Mouse (Mus musculus) urinary bladder, postnatal 4 days (tissue): ENCODE measurements around the gene Ndufa6.
A peak's percentile ranks its signal among the peaks of the same experiment; 100 is the strongest.
"Not testable (repeated sequence)": the region's sequence is repeated elsewhere in the genome, so short reads cannot be mapped to it uniquely, and the experiment has no call there.

Source experiments
- DNase-seq, 2 experiments: peaks; one replicate each; pipeline ENCODE4 v3.0.0; 2021 to 2022; ENCODE audit warnings: low spot score in 2 of 2

Gene Ndufa6

GRCm38 (mm10) chr15:82354126-82354945 lies at the start of gene Ndufa6:
Ndufa6 (minus strand) TSS chr15:82354322.
- DNase-seq = peak; percentile 96 to 98

- no peak for DNase-seq
These were observed 49.5 kb upstream of the Ndufa6 start for GRCm38 (mm10) chr15:82403606-82404005.

DNA sequence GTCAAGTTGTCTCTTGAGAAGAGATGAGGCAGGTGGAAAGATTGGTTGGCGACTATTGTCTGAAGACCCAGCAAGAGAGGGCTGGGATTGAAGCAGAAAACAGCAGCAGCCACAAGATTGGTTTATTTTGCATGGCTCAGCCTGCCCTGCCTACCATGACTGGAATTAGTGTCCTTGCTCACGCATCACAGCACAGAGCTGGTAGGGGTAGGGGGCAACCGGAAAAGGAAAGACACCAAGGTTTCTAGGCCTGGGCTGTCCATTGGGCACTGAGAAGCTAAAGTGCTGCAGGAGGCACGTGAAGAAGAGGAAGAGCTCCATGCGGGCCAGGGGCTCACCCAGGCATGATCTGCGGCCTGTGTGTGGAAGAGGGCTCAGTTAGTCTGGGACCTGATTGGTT lies 48.6 kb upstream of the Ndufa6 start:
- no peak for DNase-seq

GRCm38 (mm10) chr15:82402106-82402505 lies 48.0 kb upstream of the Ndufa6 start:
- DNase-seq = no peak

DNA sequence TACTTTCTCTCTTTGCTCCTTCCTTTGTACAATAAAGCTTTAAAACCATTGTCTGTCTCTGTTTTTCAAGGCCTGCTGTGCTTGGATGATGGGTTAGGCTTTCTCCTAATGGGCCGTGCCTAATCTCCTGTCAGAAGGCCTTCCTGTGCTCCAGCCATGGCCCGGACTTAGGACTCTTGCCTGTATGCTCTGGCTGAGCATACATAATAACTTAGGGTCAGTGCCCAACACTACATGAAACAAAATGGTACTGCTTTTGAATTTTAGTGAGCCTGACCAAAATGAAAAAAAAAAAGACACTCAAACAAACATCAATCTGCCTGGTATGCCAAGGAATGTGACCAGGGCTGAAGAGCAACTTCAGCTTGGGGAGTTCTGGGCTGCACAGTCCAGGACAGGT lies 47.4 kb upstream of the Ndufa6 start:
- DNase-seq = no peak

DNA sequence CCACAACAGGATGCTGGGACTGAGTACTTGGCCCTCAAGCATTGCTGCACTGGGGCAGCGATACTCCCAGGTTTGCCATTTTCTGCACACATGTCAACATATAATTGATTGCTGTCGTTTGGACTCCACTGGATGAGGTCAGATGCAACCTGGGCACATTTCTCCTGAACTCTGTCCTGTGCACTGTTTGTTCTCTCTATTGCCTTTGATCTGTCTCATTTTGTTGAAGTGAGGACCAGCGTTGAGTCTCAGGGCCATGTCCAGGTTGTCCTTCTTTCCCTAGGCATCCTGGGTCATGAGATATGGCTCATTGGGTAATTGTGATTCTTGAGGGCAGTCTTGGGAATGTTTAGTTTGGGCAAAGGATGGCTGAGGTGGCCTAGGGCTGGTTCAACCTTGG lies 41.8 kb upstream of the Ndufa6 start:
- DNase-seq = not testable (repeated sequence)

- DNase-seq = not testable (repeated sequence)
These were observed 39.8 kb upstream of the Ndufa6 start, which contains the start of gene Cyp2d11 for GRCm38 (mm10) chr15:82393922-82394321. Cyp2d11 (minus strand) TSS chr15:82394022.

GRCm38 (mm10) chr15:82389916-82390315 lies 35.8 kb upstream of the Ndufa6 start:
- not testable (repeated sequence) for DNase-seq

GRCm38 (mm10) chr15:82385729-82386128 lies 31.6 kb upstream of the Ndufa6 start:
- DNase-seq = no peak

DNA sequence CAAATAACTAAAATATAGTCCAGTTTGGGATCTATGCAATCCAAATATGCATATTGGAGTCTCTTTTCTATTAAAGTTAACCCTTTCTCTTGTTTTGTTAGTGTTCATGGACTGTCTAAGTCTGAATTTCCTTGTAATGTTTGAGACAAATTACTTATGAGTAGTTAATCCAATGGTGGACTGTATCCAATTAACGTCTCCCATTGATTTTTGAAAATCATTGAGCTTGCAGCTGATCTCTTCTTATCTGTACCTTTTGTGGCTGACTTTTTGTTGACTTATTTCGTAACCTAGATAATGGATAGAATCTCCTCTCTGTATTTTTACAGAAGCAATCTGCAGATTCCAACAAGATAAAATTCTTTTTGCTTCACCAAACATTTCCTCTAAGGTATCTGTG lies 28.3 kb upstream of the Ndufa6 start:
- no peak for DNase-seq

- no peak for DNase-seq
These were observed 26.6 kb upstream of the Ndufa6 start for GRCm38 (mm10) chr15:82380714-82381062.

DNA sequence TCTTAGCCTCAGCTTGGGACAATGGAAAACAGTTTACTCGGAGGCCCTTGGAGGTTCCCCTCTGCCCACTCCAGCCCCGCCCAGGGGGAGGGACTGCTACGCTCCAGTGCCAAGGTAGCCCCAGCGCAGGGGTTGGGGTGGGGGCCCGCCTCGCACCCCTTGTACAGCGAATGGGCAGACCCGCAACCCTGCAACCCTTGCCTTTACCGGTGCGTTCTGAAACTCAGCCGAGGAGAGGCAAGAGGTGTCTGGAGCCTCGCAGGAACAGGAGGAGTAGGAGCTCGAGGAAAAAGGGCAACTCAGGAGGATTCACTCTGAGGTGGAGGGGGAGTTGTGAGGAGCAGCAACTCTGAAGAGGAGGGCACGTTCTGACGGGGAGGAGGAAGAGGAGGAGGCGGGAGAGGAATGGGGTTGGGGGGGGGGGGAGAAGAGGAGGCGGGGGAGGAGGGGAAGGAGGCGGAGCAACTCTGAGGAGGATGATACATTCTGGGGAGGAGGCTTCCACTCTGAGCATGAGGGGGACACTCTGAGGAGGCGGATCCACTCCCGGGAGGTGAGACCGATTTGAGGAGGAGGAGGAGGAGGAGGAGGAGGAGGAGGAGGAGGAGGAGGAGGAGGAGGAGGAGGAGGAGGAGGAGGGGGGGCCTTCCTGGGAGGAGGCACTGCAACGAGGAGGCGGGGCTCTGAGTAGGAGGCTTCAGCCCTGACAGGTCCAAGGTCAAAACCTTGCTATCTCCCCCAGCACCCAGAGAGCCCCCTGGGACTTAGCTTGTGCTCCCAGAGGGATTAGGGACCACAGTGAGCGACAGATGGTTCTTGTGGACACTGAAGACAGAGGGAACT lies 26.0 kb upstream of the Ndufa6 start, which contains the start of gene Cyp2d22:
Gene Cyp2d22 (minus strand): TSS at position 390 of the 843 bp plus-strand sequence.
- DNase-seq = peak in 1 of 2 experiments; percentile 39

GRCm38 (mm10) chr15:82379511-82379870 lies 25.4 kb upstream of the Ndufa6 start:
- DNase-seq = no peak

DNA sequence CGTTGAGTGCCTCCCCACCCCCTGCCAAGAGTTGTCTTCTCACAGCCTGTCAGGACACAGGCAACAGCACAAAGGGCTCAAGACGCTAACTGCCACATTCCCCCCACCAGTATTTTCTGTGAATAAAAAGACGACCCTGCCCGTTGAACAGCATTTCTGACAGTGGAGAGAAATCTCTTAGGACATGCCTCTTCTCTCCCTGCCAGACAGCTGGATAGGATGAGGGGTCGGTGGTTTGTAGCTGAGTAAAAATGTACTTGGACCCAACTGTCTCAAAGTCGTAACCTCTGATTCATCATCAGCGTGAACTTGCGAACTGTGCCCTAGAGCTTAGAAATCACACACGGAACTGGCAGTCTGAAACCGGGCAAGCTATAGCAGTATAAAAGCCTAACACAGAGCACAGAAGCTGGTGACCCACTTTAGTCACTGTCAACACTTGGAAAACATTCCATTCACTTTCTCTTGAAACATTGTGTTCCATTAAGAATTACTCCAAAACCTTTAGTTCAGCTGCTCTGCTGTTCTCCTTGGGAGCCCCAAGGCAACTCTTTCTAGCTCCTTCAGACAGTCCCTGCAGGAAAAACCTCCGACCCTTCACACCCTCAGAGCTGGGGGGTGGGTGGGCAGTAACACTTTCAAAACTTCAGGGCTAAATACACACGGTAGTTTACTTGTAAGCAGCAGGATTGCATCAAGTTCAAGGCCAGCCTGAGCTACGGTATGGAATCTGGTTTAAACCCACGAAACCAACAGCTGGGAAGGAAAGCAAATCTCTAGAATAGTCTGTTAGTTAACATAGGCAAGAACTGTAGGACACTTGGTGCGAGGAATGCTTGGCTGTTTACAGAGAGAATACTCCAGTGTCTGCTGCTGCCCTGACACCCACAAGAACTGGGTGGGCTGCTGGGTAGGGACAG lies 24.4 kb upstream of the Ndufa6 start:
- no peak for DNase-seq

DNA sequence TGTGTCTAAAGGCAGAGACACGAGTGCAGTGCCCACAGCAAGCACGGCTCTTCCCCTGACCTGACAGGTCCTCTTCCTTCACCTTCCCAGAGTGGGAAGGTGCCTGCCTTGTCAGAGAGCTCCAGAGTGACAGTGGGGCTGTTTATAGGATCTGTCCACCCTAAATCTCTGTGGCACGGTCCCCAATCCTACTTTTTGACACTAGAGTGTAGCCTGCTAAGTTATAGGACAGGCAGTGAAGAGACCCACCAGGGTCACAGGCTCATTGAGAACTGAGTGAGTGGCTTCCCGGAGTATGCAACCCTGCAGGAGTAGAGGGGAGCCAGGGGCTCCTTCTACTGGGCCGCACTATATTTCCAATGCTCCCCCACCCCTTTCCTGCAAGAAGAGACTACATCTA lies 23.6 kb upstream of the Ndufa6 start:
- no peak for DNase-seq

DNA sequence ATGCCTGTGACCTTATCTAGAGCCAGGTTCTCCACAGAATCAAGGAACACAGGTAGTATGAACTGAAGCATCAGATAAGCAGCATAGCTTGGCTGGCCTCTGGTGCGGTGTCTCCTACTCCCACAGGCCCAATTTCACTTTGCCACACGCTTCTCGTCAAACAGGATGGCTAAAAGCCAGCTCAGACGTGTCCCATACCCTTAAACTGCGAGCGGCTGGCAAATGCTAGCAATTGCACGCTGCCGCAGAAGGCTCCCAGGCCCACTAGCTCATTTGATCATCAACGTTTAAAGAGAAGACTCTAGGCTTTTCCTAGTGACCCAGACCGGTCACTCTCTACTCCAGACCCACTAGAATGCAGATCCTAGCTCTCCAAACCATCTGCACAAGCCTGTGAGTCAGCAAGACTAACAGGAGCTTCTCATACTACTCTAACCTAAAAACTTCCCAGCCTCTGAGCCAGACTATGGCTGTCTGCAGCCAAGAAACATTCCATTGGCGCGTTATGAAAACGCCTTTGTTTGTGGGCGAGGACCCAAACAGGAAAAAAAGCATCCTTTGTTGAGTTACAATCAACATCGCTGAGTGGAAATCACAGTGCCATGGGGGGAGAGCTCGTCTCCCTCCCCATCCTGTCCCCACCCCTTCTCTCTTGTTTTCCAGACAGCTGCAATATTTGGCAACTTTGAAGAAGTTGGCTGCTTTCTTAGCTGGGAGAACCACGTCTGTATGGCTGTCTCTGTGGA lies 22.4 kb upstream of the Ndufa6 start:
- DNase-seq = no peak

DNA sequence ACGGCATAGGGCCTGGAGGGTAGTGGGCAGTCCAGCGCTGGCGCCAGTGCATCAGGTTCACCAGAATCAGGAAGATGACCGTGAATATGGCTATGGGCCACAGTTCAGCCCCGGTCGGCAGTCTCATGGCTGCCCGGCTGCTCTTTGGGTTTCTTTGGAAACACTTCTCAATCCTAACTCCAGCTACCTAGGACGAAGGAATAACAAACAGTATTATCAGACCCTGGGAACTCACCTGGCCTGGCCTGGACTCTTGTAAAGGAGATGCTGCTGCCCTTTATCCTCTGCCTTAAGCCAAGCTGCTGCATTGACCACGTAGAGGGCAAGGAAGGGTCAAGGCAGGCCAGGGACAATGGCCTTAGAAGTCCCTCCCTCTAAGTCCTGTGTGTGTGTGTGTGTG lies 21.7 kb upstream of the Ndufa6 start:
- no peak for DNase-seq

GRCm38 (mm10) chr15:82374437-82374836 lies 20.3 kb upstream of the Ndufa6 start:
- no peak for DNase-seq

- DNase-seq = no peak
These were observed 18.9 kb upstream of the Ndufa6 start for GRCm38 (mm10) chr15:82372991-82373390.

GRCm38 (mm10) chr15:82372446-82372845 lies 18.3 kb upstream of the Ndufa6 start:
- no peak for DNase-seq

DNA sequence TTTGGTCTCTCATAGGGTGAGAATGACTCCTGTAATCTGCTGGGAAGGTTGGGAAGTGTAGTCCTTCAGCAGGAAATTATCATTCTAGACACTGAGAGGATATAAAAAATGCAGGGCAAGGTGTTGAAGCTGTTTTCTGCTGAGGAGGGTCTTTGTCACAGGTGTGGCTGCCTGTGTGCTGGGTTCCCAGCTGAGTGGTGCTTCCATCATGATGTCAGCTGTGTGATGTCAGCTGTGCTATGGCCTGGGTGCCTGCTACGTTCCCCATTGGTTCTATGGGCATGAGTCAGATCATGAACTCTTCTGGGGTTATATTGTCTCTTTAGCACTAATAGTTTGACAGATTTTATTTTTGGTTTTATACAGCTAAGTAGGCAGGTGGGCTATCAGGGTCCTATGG lies 14.7 kb upstream of the Ndufa6 start:
- no peak for DNase-seq
